Mouse (Mus musculus) bone marrow macrophage, adult 2 months (primary cell): ENCODE results near the gene Tmem167.

ENCODE experiments used
- CTCF ChIP-seq: IDR thresholded peaks from 2 replicates; pipeline ENCODE4 v1.5.1; 2012; ENCODE audit warnings: low read depth, mild to moderate bottlenecking, low read length, moderate library complexity
- POLR2A ChIP-seq: IDR thresholded peaks from 2 replicates; pipeline ENCODE4 v1.6.1; 2012; ENCODE audit warnings: mild to moderate bottlenecking, low read depth, low read length, borderline replicate concordance

DNA sequence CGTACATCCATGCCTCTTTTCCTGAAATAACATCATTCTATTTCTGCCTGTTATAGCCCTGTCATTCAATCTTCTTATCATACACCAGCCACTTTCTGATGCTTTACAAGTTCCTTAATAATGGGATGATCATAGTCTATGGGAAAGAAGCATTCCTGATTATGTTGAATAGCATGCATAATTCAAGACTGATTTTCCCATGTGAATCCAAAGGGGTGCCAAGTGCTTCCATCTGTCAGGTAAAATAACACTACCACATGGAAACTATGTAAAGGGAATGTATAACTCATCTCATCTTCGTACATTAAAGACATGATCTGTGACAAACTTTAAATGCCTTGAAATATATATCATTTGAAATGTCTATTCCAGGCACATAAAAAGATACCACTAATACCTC lies 75.2 kb downstream of the Tmem167 start:
- TF ChIP-seq POLR2A (no peak), CTCF (no peak)
